7 mouse cellular contexts compared by ENCODE assay signal in the genomic region with DNA sequence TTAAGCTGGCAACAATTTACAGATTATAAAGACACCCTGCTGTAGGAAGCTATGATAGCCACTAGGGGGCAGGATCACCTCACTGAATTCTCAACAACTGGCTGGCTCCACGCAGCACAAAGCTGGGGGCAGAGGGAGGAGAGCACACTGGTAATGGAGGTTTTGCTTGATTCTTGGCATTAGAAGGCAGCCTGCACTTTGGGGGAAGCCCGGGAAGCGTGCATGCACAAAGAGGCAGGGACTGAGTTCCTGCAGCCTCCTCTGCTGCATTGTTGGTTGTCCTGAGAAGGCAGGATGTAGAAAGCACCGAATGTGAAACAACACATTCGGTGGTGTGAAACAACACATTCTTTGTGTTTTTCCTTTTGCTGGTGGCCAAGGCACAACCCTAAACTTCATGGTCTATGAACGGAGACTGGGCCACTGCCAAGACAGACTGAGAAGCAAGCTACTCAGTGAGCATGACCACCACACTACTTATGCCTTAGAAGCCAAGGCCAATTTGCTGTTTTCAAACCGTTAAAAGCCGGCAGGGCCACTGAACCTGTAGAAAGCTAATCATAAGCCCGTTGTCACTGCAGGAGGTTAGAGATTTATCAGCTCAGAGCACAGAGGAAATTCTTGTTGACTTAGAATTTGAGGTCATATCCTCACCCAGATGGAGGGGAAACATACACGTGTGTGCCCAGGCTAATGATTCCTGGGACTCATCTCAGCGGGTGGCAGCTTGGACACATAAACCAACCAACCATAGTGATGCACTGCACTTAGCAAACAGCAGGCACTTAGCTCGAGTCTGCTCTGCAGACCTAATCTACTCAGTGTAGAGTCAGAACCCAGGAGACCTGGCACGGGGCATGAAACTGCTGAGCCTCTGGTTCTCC.
DNase-seq lines count a peak whose midpoint lies in the region; ATAC-seq and TF ChIP-seq lines count a peak whose summit lies in the region.

No protein-coding gene starts in this region.

- peak; percentile 78 for DNase-seq in adrenal gland, postnatal 10 days
- peak; percentile 88 for DNase-seq in embryo, embryonic 10 days (ENCODE audit: low spot score)
- peak; percentile 61 for DNase-seq in gastrocnemius, postnatal 10 days
- peak; percentile 66 for DNase-seq in hindlimb bud, embryonic 11.5 days (ENCODE audit: extremely low spot score, low read depth, low spot score)
- DNase-seq in left cerebral cortex, adult 2 months (ENCODE audit: extremely low spot score in 1 of 2, low spot score in 2 of 2) = peak; percentile 78 to 80
- DNase-seq in right cerebral cortex, postnatal 14 days = peak; percentile 67

- TF ChIP-seq CTCF in left cerebral cortex, adult 2 months (IDR thresholded peaks at IDR 0.05) = peak; percentile 97

- intact Hi-C loops in left cerebral cortex, adult 2 months (cut with DNase I) = loop anchor here (1.0 to 2.0 kb wide), 4 partner anchors 100 to 712 kb away; no protein-coding TSS in a partner anchor

- ATAC-seq in megakaryocyte-erythroid progenitor cell, adult 5-6 weeks (replicated peaks; ENCODE audit: low FRiP score, low TSS enrichment, poor library complexity, severe bottlenecking) = peak; percentile 96

- peak overlapping the region; percentile 3; the same call in 1 of the 2 replicates for H3K27ac ChIP-seq in left cerebral cortex, adult 2 months

- peak overlapping the region; percentile 30 for H3K4me3 ChIP-seq in left cerebral cortex, adult 2 months

Comparison
In these comparisons a context has a peak if more than half of its experiments do, and no peak if none do; other contexts are left out.
1. Peak in every context shown above with its lines: DNase-seq, ATAC-seq, H3K4me3 ChIP-seq and H3K27ac ChIP-seq.